Mouse (Mus musculus): ENCODE data around the gene Cwh43. TPM values are rescaled to one million over a fixed set of nuclear protein-coding genes. Genes with fewer than 3 reads are reported as not detected.

The Cwh43 gene
- total RNA-seq (2014; rRNA removed): 0.99 TPM in 1 of 2 replicates, not detected in the other
- 0.62 and 0.85 TPM in 2 replicates for polyA plus RNA-seq (2015; fragmentation: Nextera tagmentation; extraction: Ambion mirVana)

DNA sequence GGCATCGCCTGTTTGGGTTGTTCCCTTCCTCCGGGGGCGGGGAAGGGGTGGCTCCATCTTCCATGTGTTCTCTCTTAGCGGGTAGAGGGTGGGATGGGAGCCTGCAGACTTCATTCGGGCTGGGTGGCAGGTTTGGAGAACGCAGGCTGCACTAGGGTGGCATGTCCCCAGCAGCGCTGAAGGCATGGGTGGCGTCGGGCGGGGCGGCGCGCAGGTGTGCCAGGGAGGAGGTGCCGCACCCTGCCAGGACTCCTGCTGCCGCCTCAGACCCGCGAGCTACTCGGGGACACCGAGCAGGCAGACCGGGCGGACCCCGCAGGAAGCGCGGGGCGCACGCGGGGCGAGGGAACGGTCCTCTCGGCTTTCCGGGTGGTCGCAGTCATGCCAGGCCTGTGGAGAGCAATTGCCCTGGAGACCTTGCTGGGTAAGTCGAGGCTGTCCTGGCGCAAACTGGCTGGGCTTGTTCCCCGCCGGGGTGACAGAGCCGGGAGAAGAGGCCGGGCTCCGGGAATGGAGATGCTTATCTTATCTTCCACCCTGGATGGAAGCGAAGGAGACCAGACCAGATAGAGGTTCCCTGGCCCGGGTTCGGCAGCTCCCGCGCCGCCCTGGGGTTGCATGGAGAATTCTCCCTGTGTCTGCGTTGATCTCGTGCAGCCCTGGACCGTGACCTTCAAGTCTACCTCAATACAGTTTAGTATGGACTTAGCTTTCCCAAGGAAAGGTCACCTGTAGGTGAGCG lies at the start of gene Cwh43:
Cwh43 (plus strand) TSS at position 95 of the 742 bp plus-strand sequence.
- Histone ChIP-seq H3K4me2 (ENCODE audit: low read depth, low read length, poor library complexity, severe bottlenecking) (peak within 1 kb of the TSS; percentile 84), H3K9me3 (ENCODE audit: low read length) (no peaks in the 10 kb centered on the region), H3K36me3 (ENCODE audit: insufficient read depth, low read length) (no peaks in the 10 kb centered on the region), H3K9ac (replicated peaks; ENCODE audit: low read length, poor library complexity, severe bottlenecking) (peak within 1 kb of the TSS; percentile 51), H3K4me3 (ENCODE audit: low read depth, low read length) (peak within 1 kb of the TSS; percentile 43), H3K4me1 (ENCODE audit: insufficient read depth, low read length) (0 out of 2 replicates have a peak, but pooled peaks cover 5% of the 10 kb centered on the region), H3K27ac (ENCODE audit: low read depth, low read length) (no peak within 1 kb of the TSS), H3K27me3 (ENCODE audit: insufficient read depth, low read length) (peaks cover 12% of the 10 kb centered on the region; the same call in 1 of the 2 replicates)
- 4% methylated on average over 47 of the region's 49 CpGs for WGBS
- no peak; the same call in 1 of the 2 replicates for ATAC-seq (ENCODE audit: low FRiP score)
- TF ChIP-seq CTCF (IDR thresholded peaks at IDR 0.05): no peak
- DNase-seq (ENCODE audit: low spot score): no peak

DNA sequence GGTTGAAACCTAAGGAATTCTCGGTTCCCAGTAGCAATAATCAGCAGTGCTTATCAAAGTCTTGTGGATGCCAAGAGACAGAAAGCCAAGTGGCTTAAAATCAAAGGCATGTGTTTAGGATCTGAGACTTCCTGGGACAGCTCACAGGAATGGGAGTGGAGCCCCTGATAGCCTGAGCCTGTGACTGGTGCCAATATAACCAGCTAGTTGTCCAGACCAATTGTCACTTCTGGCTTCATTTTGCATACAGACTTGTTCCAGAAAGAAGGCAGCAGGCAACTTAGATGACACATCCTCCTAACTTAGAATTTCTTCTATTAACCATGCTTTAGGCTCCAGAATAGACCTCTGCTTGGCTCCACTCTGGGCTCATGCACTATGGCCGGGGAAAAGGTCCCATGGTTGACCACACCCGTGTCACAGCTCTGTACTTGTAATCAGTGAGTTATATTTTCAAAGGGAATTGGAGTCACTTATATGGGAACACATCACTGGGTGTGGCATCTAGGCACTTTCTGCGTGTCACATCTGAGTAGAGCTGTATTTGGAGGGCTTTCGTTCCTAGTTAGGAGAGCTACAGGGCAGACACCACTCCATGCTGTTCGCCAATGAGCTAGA lies 46.6 kb upstream of the Cwh43 start:
- WGBS: 86% methylated on average over 6 of the region's 6 CpGs
- Histone ChIP-seq H3K4me3 (ENCODE audit: low read depth, low read length) (no peak overlapping the region), H3K9ac (replicated peaks; ENCODE audit: low read length, poor library complexity, severe bottlenecking) (no peak overlapping the region), H3K4me1 (ENCODE audit: insufficient read depth, low read length) (no peaks in the 10 kb centered on the region), H3K36me3 (ENCODE audit: insufficient read depth, low read length) (no peaks in the 10 kb centered on the region), H3K27ac (ENCODE audit: low read depth, low read length) (no peak overlapping the region), H3K9me3 (ENCODE audit: low read length) (no peaks in the 10 kb centered on the region), H3K4me2 (ENCODE audit: low read depth, low read length, poor library complexity, severe bottlenecking) (no peak overlapping the region), H3K27me3 (ENCODE audit: insufficient read depth, low read length) (no peaks in the 10 kb centered on the region)
- ATAC-seq (ENCODE audit: low FRiP score) (no peak), DNase-seq (ENCODE audit: low spot score) (no peak)
- no peak for TF ChIP-seq CTCF (IDR thresholded peaks at IDR 0.05)

DNA sequence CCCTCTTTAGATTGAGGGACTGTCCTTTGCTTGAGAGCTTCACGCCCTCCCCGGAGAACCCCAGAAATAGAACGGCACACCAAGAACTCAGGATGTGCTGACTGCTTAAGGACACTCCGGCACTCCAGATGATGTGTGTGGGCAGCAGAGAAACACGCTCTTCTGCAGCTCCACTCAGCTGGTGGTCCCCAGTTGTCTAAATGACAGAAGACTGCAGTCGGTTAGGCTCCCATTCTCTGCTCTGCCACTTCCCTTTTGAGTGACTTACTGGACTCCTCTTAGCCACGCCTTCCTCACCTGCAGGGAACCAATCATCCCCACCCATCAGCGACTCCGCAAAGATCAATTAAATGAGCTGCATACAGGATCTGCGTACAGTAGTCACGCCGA lies 46.1 kb upstream of the Cwh43 start:
- Histone ChIP-seq H3K4me1 (ENCODE audit: insufficient read depth, low read length) (no peaks in the 10 kb centered on the region), H3K4me2 (ENCODE audit: low read depth, low read length, poor library complexity, severe bottlenecking) (peak overlapping the region; percentile 8; the same call in 1 of the 2 replicates), H3K4me3 (ENCODE audit: low read depth, low read length) (no peak overlapping the region), H3K27me3 (ENCODE audit: insufficient read depth, low read length) (no peaks in the 10 kb centered on the region), H3K27ac (ENCODE audit: low read depth, low read length) (no peak overlapping the region), H3K36me3 (ENCODE audit: insufficient read depth, low read length) (no peaks in the 10 kb centered on the region), H3K9me3 (ENCODE audit: low read length) (no peaks in the 10 kb centered on the region), H3K9ac (replicated peaks; ENCODE audit: low read length, poor library complexity, severe bottlenecking) (no peak overlapping the region)
- DNase-seq (ENCODE audit: low spot score) (no peak), ATAC-seq (ENCODE audit: low FRiP score) (no peak)
- 44% methylated on average over 12 of the region's 12 CpGs for WGBS
- no peak for TF ChIP-seq CTCF (IDR thresholded peaks at IDR 0.05)

DNA sequence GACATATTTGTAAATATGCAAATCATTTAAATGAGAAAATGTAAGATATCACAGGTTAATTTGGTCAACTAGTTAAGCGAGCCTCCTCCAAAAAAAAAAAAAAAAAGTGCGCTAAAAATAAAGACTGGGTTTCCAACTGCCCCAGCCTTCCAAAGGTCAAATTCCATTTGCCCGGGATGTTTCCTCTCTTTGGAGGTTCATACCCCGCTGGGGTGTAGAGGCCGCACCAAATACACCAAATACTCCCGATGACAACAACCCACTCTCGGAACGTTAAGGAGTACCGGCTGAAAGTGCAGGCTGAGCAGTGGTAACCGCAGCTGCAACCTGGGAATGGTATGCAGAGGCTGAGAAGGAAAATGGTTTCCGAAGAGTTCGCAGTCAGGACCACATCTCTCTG lies 45.6 kb upstream of the Cwh43 start:
- H3K36me3 ChIP-seq (ENCODE audit: insufficient read depth, low read length): no peaks in the 10 kb centered on the region
- H3K4me3 ChIP-seq (ENCODE audit: low read depth, low read length): no peak overlapping the region
- no peak for TF ChIP-seq CTCF (IDR thresholded peaks at IDR 0.05)
- DNase-seq (ENCODE audit: low spot score) (no peak), ATAC-seq (ENCODE audit: low FRiP score) (no peak)
- H3K4me1 ChIP-seq (ENCODE audit: insufficient read depth, low read length): no peaks in the 10 kb centered on the region
- H3K9me3 ChIP-seq (ENCODE audit: low read length): no peaks in the 10 kb centered on the region
- H3K9ac ChIP-seq (replicated peaks; ENCODE audit: low read length, poor library complexity, severe bottlenecking): no peak overlapping the region
- peak overlapping the region; percentile 8; the same call in 1 of the 2 replicates for H3K4me2 ChIP-seq (ENCODE audit: low read depth, low read length, poor library complexity, severe bottlenecking)
- H3K27me3 ChIP-seq (ENCODE audit: insufficient read depth, low read length): no peaks in the 10 kb centered on the region
- 29% methylated on average over 12 of the region's 12 CpGs for WGBS
- H3K27ac ChIP-seq (ENCODE audit: low read depth, low read length): no peak overlapping the region

DNA sequence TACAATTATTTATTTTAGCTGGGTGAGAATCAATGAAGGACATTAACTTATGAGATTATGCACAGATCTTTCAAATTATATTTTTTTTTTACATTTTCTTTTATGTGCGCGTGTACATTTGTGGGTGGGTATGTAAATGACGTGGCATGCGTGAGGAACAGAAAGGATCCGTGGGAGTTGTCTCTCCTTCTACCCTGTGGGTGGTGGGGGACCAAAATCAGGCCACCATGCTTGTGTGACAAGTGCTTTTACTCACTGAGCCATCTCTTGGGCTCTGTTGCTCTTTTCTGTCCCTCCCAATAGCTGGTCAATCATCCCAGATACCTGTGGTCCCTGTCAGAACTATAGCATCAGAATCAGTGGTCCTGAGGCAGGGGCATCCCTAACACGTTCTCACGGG lies 43.5 kb upstream of the Cwh43 start:
- Histone ChIP-seq H3K27ac (ENCODE audit: low read depth, low read length) (no peak overlapping the region), H3K27me3 (ENCODE audit: insufficient read depth, low read length) (no peaks in the 10 kb centered on the region), H3K4me1 (ENCODE audit: insufficient read depth, low read length) (no peaks in the 10 kb centered on the region), H3K36me3 (ENCODE audit: insufficient read depth, low read length) (no peaks in the 10 kb centered on the region), H3K9me3 (ENCODE audit: low read length) (no peaks in the 10 kb centered on the region), H3K4me2 (ENCODE audit: low read depth, low read length, poor library complexity, severe bottlenecking) (no peak overlapping the region), H3K9ac (replicated peaks; ENCODE audit: low read length, poor library complexity, severe bottlenecking) (no peak overlapping the region), H3K4me3 (ENCODE audit: low read depth, low read length) (no peak overlapping the region)
- ATAC-seq (ENCODE audit: low FRiP score) (no peak), DNase-seq (ENCODE audit: low spot score) (no peak)
- TF ChIP-seq CTCF (IDR thresholded peaks at IDR 0.05): no peak
- WGBS: 83% methylated on average over 7 of the region's 7 CpGs

DNA sequence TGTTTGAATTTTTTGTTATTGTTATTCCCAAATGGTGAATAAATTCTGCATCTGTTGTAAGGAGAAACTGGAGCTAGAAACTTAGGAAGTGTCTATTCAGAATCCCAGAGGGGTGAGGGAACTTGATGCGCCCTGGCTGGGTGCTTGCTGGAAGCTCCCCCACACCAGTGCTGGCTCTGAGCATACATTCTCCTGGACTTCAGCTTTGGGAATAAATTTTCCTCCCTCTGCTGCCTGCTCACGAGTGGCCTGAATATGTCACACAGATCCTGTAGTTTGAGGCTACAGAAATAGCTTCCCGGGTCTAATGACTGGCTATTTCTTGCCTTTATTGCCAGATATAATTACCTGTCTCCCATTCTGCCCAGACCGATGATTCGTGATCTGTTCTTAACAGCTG lies 43.1 kb upstream of the Cwh43 start:
- ATAC-seq (ENCODE audit: low FRiP score): no peak
- WGBS: 78% methylated on average over 5 of the region's 5 CpGs
- no peaks in the 10 kb centered on the region for H3K4me1 ChIP-seq (ENCODE audit: insufficient read depth, low read length)

More for the DNA sequence above, 43.1 kb upstream of the Cwh43 start:
- TF ChIP-seq CTCF (IDR thresholded peaks at IDR 0.05): no peak
- DNase-seq (ENCODE audit: low spot score): no peak
- H3K4me2 ChIP-seq (ENCODE audit: low read depth, low read length, poor library complexity, severe bottlenecking): no peak overlapping the region
- no peaks in the 10 kb centered on the region for H3K27me3 ChIP-seq (ENCODE audit: insufficient read depth, low read length)
- no peaks in the 10 kb centered on the region for H3K9me3 ChIP-seq (ENCODE audit: low read length)
- no peak overlapping the region for H3K4me3 ChIP-seq (ENCODE audit: low read depth, low read length)
- no peaks in the 10 kb centered on the region for H3K36me3 ChIP-seq (ENCODE audit: insufficient read depth, low read length)
- H3K27ac ChIP-seq (ENCODE audit: low read depth, low read length): no peak overlapping the region
- H3K9ac ChIP-seq (replicated peaks; ENCODE audit: low read length, poor library complexity, severe bottlenecking): no peak overlapping the region

Data from midbrain, postnatal 0 days (tissue).